Mouse (Mus musculus) cerebellum, postnatal 4 days (tissue): Measurements from ENCODE around the gene Gm1979.
A peak's percentile ranks its signal among the peaks of the same experiment; 100 is the strongest.
"Not testable (repeated sequence)": the region's sequence is repeated elsewhere in the genome, so short reads cannot be mapped to it uniquely, and the experiment has no call there.

Source experiments
- DNase-seq, 2 experiments: peaks; one replicate each; pipeline ENCODE4 v3.0.0; 2022; ENCODE audit warnings: low spot score in 2 of 2, mixed read lengths in 1 of 2

Gm1979 gene

GRCm38 (mm10) chr5:26004698-26005097 is at the start of gene Gm1979:
Gene Gm1979, minus strand, starts transcription at chr5:26004798.
- DNase-seq, result not testable (repeated sequence)

GRCm38 (mm10) chr5:26039458-26039857 is 34.9 kb upstream of the Gm1979 start, which contains the start of gene Speer4a:
Gene Speer4a, minus strand, starts transcription at chr5:26039558.
- DNase-seq, result not testable (repeated sequence)

DNA sequence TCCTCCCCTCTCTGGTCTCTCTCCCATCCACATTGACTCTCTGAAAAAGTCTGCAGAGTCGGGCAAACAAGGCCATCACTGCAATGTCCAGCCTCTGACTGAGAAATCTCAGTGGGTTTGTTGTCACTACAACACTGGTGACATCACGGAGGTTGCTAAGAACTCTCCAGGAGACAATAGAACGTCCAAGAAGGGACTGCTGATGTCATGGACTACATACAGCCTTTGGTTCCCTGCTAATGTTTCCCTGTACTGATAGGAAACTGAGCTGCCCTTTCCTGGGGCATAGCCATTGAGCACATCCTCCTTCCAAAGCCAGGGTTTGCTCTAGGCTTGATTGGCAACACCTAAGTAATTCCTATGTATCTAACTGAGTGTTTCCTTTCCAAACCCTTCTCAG is 18.2 kb upstream of the Gm1979 start, which contains the start of gene Gm5862:
Gm5862 (minus strand) TSS at position 101 of the 400 bp plus-strand sequence.
- not testable (repeated sequence) for DNase-seq

GRCm38 (mm10) chr5:26007697-26008096 is 3.1 kb upstream of the Gm1979 start:
- not testable (repeated sequence) for DNase-seq

DNA sequence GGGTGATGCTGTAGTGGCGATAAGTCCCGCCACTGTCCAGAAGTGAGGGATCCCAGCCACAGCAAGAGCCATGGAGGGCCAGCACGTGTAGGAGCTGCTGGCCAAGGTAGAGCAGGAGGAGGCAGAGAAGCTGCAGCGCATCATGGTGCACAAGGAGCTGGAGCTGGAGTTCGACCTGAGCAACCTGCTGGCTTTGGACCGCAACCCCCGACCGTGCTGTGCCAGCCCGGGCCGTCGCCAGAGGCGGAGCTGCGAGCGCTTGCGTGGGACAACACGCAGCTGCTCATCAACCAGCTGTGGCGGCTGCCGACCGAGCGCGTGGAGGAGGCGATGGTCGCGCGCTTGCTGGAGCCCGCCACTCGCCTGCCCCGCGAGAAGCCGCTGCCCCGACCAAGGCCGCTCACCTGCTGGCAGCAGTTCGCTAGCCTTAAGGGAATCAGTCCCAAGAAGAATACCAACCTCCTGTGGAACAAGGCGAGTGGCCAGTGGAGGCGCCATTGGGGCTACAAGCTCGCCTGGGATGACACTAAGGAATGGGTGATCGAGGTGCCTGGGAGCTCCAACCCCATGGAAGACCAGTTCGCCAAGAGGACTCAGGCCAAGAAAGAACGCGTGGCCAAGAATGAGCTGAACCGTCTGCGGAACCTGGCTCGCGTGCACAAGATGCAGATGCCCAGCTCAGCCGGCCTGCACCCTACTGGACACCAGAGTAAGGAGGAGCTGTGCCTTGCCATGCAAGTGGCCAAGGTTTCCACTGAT is 2.5 kb upstream of the Gm1979 start:
- peak; percentile 22 to 50 for DNase-seq

DNA sequence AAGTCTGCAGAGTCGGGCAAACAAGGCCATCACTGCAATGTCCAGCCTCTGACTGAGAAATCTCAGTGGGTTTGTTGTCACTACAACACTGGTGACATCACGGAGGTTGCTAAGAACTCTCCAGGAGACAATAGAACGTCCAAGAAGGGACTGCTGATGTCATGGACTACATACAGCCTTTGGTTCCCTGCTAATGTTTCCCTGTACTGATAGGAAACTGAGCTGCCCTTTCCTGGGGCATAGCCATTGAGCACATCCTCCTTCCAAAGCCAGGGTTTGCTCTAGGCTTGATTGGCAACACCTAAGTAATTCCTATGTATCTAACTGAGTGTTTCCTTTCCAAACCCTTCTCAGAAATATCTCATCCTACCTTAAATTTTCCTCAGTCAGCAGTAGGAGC is 16.0 kb downstream of the Gm1979 start, which contains the start of gene Gm21698:
Gm21698 (minus strand) TSS at position 101 of the 400 bp plus-strand sequence.
- DNase-seq, result not testable (repeated sequence)

- DNase-seq, result not testable (repeated sequence)
These were observed 32.0 kb downstream of the Gm1979 start, which contains the start of gene Gm21680 for GRCm38 (mm10) chr5:25972563-25972962. Gene Gm21680, minus strand, starts transcription at chr5:25972663.

DNA sequence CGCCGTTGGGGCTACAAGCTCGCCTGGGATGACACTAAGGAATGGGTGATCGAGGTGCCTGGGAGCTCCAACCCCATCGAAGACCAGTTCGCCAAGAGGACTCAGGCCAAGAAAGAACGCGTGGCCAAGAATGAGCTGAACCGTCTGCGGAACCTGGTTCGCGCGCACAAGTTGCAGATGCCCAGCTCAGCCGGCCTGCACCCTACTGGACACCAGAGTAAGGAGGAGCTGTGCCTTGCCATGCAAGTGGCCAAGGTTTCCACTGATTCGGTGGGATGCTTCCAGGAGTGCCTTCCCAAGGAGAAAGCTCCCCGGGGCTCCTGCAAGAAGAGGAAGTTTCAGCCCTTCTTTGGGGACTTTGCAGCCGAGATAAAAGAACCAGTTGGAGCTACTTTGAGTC is 47.5 kb downstream of the Gm1979 start:
- not testable (repeated sequence) for DNase-seq

DNA sequence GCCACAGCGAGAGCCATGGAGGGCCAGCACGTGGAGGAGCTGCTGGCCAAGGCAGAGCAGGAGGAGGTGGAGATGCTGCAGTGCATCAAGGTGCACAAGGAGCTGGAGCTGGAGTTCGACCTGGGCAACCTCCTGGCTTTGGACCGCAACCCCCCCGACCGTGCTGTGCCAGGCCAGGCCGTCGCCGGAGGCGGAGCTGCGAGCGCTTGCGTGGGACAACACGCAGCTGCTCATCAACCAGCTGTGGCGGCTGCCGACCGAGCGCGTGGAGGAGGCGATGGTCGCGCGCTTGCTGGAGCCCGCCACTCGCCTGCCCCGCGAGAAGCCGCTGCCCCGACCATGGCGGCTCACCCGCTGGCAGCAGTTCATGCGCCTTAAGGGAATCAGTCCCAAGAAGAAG is 48.0 kb downstream of the Gm1979 start:
- not testable (repeated sequence) for DNase-seq

DNA sequence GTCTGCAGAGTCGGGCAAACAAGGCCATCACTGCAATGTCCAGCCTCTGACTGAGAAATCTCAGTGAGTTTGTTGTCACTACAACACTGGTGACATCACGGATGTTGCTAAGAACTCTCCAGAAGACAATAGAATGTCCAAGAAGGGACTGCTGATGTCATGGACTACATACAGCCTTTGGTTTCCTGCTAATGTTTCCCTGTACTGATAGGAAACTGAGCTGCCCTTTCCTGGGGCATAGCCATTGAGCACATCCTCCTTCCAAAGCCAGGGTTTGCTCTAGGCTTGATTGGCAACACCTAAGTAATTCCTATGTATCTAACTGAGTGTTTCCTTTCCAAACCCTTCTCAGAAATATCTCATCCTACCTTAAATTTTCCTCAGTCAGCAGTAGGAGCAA is 50.3 kb downstream of the Gm1979 start, which contains the start of gene Gm21671:
Gm21671 (minus strand) TSS at position 101 of the 400 bp plus-strand sequence.
- DNase-seq, result not testable (repeated sequence)
